Mouse (Mus musculus): ENCODE data around the gene Dhx40.
"Not testable (repeated sequence)": the region's sequence is repeated elsewhere in the genome, so short reads cannot be mapped to it uniquely, and the experiment has no call there.

The Dhx40 gene

DNA sequence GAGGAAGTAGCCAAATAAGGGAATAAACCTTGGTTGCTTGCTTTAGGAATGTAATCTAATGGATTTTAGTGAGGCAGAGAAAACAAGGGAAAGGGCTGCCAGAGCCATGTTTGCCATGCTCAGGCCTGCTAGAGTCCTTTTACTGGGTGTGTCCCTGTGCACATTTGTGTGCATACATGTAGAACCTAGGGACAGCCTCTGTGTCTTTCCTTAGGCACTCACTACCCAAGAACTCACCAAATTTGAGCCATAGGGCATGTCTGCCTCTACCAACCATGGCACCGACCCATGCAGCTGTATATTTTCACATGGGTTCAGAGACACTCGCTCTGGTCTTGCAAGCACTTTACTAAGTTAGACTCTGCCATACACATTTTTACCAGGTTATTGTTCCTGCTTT is 11.4 kb upstream of the Dhx40 start:
- DNase-seq (ENCODE audit: low spot score in 2 of 2): no peak

DNA sequence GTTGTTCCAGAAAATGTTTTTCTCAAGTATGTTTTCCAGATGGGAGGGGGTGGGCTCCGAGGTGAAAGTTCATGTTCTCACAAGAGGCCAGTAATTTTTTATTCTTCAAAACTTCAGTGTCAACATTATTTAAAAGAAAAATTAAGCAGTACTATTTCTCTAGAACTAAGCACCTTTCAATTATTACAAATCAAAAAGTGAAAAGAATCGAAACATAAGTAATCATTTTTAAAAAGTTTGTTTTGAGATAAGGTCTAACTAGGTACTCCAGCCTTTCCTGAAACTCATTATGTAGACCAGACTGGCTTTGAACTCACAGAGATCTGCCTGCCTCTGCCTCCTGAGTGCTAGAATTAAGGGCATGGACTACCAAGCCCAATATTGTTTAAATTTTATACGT is 8.7 kb upstream of the Dhx40 start:
- DNase-seq (ENCODE audit: low spot score in 2 of 2): not testable (repeated sequence)

DNA sequence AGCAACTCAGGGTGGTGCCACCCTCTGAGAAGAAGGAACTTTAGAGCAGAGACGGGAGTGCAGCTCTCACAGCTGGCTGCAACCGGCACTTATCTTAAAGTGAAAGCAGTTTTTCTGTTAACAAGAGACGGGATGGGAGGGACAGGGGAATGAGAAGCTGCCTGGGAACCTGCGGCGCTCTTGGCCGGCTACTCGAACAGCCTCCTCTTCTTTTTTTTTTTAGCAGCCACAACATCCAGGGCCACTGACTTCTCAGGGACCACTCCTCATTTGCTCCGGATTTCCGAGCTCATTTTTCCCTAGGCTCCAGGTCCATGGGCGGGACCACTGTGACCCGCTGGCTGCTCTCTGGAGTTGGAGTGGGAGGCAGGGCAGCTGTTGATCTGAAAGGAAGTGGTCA is 6.9 kb upstream of the Dhx40 start:
- DNase-seq (ENCODE audit: low spot score in 2 of 2): not testable (repeated sequence)

DNA sequence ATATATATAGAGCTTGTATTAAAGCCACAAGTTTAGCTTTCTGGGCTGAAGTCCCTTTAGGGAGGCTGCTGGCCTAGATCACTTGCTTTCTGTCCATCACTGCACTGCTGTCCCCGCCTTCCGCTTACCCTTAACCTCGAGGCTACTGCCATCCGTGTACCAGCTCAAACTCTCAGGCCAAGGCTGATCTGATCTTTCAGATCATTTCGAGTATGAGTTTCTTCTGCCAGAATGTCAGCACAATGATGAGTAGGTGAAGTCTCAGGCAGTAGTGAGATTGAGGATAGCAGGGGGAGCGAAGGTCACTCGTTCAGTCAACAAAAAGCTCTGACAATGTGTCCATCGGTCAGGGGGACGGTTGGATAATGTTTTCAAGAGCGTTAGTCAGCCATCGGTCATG is 5.7 kb upstream of the Dhx40 start:
- DNase-seq (ENCODE audit: low spot score in 2 of 2): not testable (repeated sequence)

DNA sequence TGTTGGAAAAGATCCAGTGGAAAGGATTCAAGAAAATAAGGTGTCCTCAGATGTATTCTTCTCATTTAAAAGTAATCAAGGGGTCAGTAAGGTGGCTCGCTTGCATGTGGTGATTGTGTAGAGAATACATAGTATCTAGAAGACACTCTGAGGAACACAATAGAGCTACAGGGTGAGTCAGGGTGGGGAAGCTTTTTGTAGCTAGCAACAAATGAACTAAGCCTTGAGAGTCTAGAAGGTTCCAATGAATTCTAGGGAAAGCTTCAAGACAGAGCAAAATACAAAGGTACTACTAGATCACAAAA is 3.7 kb upstream of the Dhx40 start:
- DNase-seq (ENCODE audit: low spot score in 2 of 2): no peak

DNA sequence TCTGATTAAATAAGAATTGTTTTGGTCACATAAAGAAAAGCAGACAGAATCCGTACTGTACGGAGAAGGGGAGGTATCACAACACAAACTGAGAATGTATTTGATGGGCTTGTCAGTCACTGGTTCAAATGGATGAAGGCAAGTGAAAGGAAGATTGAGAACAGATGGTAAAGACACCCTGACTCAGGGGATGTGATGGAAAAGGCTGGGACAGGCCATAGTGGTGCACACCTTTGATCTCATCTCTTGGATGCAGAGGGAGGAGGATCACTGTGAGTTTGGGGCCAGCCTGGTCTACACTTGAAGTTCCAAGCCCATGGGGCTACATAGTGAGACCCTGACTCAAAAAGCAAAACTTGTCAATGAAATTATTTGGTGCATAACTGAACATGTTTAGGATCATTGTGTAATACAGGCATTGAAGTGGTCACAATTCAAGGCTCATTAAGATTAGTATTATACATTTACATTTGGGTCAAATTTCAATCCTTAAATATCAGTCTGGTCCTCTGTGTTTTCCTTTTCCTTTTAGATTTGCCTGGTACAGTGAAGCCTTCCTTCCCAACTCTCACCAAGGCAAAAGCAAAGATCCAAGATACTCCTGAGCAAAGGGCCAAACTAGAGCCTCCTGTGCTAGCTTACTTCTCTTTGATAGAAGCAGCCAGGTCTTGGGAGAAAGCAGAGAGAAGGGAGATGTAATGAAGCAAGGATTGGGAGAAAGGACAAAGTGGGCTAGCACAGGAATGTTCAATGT is 3.2 kb upstream of the Dhx40 start:
- no peak for DNase-seq (ENCODE audit: low spot score in 2 of 2)

DNA sequence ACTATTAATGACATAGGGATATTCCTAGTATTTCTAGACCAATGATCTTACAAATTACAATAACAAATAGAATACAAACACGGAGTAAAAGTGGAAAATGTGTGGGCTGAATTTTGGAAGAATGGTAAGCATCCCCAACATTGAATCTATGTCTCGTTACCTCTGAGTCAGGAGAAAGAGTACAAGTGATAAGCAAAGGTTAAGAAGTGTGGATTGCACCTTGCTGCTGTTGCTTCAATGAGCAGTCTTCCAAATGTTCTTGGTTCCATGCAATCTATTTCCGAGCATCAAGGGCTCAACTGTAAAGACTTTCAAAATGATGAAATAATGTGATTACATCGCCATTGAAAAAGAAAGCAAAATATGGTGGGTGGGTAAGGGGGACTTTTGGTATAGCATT is 2.3 kb upstream of the Dhx40 start:
- no peak for DNase-seq (ENCODE audit: low spot score in 2 of 2)

DNA sequence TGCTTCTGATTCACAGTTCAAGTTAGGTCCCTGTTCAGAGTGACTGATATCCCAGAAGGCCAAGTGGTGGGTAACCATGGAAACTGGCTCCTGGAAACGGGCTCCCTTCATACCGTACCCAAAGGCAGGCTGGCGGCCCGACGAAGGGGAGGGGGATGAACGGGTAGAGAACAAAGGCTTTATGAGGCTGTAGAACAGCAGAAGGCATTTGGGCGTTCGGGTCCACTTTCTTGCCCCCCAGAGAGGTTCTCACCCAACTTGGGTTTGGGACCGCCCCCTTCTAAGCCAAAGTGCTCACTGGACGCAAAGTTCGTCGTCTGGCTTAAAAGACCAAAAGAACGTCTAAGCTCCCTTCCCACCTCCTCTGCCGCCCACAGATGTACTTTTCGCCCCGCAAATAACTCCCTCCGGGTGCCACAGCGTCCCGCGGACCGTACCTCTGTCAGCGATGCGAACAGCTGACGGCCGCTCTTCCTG is 507 bp downstream of the Dhx40 start:
- DNase-seq (ENCODE audit: low spot score in 2 of 2): peak; percentile 46 to 63

DNA sequence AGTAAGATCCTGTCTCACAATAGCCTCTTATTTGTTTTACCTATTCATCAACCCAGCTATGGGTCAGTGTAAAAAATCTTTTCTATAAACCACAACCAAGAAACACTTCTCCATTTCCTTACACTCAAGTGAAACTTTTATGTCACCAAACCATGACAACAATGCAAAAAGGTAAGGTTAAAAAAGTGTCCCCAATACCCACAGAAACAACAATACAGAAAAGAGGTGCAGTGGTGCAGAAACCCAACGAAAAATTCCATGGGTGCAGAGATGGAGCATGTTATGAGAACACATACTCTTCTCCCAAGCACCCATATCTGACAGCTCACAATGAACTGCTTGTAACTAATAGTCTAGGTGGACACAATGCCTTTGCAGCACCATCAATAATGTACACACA is 13.4 kb downstream of the Dhx40 start:
- no peak for DNase-seq (ENCODE audit: low spot score in 2 of 2)

DNA sequence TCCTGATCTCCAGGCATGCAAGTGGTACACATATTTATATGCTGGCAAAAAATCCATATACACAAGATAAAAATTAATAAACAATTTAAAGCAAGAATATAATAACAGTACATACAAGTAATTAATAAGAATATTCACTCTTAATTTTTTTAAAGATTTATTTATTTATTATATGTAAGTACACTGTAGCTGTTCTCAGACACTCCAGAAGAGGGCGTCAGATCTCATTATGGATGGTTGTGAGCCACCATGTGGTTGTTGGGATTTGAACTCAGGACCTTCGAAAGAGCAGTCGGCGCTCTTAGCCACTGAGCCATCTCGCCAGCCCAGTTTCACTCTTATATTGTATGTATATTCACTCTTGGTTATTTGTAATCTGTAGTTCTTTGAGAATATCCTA is 20.1 kb downstream of the Dhx40 start:
- not testable (repeated sequence) for DNase-seq (ENCODE audit: low spot score in 2 of 2)

DNA sequence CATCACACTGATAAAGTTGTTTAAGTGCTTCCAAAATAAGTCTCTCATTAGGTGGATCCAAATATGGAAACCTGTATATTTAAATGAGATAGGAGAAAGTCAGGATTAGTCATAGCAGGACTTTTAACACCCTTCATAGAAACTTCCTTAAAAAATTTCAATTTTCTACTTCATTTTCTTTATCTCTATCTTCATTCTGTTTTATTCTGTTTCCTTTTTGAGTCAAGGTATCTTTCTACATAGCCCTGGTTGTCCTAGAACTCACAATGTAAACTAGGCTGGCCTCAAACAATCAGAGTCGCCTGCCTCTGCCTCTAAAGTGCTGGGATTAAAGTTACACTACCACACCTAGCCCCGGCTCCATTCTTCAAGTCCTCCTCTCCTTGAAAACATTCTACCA is 21.8 kb downstream of the Dhx40 start:
- DNase-seq (ENCODE audit: low spot score in 2 of 2): no peak

DNA sequence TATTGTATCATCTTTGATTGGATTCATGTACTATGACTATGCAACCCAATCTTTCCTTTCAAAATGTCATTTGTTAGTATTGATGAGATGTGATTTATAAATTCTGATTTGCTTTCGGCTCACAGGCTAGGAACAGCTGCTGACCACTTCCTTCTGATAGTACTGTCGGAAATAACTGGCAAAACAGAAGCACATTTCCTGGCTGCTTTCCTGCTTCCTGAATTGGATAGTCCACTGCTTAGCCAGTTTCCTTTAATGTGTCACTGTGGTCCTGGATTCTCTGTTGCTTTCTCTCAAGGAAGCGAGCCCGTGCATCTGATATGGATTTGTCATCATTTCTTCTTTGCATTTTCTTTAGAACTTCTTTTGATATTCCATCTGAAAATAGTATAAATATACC is 37.7 kb downstream of the Dhx40 start:
- DNase-seq (ENCODE audit: low spot score in 2 of 2): no peak

DNA sequence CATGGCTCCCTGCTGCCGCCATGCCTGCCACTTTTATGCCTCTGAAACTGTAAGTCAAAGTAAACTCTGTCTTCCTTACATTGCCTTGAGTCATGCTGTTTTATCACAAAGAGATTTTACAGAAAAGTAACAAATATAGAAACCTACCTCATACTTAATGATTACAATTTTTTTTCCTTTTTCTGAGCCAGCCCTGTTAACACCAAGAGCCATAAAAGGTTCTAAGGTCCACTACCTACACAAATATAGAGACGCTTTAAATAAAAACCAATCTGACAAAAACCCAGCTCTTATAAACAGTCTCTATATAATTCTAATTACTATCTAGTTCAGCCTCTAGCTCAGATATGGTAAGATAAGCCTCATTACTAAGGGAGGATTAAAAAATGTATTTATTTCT is 43.0 kb downstream of the Dhx40 start:
- no peak for DNase-seq (ENCODE audit: low spot score in 2 of 2)

DNA sequence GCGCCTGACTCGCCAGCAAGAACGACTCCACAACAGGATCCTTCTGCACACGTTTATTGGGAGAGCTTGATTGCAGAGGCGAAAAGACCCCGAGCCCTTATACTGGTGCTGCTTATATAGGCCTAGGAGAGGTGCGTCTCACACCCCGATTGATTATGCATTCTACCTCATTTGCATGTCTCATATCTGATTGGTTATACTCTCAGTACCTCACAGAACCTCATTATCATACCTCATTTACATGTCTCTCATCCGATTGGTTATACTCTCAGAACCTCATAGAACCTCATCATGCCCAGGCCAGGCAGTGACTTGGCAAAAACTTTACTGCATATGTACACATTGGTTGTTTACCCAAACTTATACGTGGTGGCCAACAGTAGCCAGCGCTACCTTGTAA is 44.4 kb downstream of the Dhx40 start:
- DNase-seq (ENCODE audit: low spot score in 2 of 2): not testable (repeated sequence)

DNA sequence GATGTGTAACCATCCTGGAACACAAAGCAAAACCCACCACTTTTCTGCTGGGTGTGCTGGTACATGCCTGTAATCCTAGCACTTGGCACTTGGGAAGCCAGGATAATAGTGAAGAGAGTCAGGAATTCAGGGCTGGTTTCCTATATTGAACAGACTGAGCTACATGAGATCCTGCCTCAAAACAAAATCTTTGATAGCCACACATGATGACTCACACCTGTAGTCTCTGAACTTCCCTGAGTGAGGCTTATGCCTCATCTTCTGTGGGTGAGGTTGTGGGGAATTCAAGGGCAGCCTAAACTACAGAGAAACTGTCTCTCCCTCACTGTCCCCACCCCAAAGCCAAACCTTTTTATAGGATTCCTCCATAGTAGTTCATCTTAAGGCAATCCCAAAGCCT is 47.2 kb downstream of the Dhx40 start:
- DNase-seq (ENCODE audit: low spot score in 2 of 2): no peak

DNA sequence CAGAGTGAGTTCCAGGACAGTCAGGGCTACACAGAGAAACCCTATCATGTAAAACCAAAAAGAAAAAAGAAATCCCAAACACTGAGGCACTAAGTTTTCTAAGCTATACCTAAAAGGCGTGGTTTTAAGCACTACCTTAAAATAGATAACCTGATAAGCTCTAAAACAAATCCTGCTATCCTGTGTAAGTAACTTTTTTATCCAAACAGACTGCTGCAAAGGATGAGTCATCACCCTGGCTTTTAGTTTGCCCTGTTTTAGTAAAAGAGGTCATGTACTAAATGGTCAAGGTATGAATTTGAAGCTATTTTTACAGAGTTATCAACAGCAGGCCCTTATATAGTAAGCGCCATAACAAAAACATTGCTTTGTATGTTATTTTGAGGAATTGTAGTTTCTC is 47.7 kb downstream of the Dhx40 start:
- DNase-seq (ENCODE audit: low spot score in 2 of 2): no peak

DNA sequence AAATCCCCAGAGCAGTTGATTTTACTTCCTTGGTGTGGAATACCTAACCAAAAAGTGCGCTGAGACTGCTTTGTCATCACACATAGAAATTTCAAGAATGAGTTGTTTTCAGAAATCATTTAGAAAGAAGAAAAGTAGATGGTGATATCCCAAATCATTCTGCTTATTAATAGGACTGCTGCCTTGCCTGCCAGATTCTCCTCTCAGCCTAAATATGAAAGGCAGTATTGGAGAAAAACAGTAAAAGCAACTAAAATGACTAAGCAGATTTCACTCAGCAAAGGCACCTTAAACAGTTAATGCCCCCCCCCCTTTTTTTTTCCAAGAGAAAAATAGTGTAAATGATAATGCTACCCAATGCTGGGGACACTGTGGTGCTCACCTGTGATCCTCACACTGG is 48.3 kb downstream of the Dhx40 start:
- no peak for DNase-seq (ENCODE audit: low spot score in 2 of 2)

DNA sequence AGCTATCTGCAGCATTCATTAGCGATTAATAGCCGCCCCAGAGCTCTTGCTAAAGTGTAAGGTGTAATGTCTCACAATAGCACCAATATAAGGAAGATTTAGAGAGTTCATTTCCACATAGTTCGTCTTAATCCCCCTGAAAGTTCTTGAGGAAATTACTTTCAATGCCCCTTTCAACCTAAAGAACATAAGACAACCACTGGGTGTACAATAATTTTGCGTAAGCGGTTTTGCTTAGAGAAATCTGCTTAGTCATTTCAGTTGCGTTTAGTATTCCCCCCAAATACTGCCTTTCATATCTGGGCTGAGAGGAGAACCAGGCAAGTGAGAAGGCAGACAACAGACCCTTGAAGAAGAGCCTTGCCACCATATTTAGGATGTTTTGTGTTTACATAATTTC is 49.0 kb downstream of the Dhx40 start:
- no peak for DNase-seq (ENCODE audit: low spot score in 2 of 2)

DNA sequence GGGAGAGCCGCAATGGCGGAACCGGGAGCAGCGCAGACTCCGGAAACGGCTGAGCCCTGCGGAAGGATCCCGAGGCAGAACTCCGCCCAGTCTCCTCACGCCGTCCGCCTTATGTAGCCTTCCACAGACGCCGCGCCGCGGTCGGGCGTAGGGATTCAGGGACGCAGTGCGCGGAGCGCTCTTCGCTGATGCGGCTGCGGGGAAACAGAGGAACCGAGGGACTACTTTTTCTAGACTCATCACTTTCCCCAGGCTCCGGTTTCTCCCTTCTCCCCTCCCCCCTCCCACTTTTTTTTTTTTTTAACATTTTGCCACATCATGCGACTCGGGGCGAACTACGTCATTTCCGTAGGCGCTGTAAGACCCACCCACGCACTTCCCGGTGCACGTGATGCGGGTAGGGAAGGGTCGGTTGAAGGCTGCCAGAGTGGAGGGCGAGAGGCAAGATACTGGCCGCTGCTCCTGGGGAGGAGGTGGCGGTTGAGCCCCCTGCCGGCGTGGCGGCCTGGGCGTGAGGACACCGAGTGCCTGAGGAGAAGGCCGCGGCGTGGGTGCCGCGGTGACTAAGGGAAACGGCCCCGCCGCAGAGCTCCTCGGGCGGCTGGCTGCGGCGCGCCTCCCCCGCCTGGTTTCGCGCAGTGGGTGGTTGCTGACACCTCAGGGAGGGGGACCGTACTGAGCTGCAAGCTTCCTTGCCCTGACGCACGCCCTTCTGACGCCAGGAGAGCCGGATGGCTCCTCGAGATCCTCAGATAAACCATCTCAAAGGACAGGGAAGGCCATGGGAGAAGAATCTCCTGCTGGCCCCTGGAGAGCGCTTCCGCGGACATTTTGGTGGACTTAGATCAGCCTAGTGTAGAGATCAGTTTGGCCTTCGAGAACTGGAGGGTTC is 49.8 kb downstream of the Dhx40 start, which contains the start of gene Cltc:
TSS of gene Cltc (minus strand) at position 86 of the 892 bp plus-strand sequence.
- peak; percentile 98 for DNase-seq (ENCODE audit: low spot score in 2 of 2)

DNA sequence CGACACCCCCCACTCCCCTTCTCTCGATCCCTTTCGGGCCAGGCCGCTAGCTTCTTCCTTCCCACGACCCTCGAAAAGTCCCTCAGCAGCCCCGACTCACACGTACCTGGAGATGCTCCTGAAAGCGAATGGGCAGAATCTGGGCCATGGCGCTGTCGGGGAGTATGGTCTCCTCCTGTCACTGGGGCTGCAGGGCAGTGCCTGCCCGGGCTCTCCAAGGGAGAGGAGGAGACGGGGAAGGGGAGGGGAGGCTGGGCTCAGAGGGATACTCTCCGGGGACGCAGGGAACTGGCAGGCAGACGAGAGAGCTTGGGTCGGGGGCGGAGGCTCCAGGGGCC is 50.4 kb downstream of the Dhx40 start:
- DNase-seq (ENCODE audit: low spot score in 2 of 2): no peak

DNA sequence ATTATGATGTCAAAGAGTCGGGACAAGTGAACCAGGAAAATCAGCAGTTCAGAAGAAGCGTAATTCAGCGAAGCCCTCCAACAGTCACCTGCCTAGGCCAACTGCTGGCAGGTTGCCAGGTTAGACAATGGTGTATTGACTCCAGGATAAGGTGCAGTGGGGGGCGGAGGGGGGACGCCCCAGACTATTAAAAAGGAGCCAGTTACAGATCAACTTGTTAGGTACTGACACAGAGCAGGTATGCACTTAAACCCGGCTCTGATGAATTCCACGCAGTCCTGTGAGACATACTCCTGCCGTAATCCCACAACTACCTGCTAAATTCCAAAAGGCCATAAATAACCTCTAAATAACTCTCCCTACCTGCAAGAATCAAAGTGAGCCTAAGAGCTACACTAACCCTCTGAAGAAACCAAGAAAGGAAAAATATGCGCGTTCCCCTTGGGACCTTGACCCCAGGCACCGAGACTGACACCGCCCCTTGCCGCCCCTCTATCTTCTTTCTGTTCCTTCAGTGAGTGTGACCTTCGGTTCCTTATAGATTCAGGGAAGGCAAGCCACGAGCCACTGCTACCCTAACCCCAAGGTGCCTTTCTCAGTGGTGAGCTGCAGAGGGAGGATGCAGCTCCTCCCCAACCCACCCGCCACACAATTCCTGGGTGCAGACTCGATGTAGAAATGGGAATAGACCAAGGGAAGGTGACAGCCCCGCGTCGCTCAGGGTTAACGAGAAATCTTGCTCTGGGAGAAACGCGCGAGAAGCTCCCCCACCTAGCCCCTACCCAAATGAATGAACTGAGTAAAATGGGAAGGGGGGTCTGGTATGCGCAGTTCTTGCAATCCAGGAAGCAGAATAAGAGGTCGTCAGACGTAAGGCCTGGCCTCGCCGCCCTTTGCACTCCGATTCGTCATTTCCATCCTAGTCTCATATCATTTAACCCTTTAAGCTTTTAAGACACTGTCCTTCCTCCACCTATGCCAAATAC is 51.1 kb downstream of the Dhx40 start:
- DNase-seq (ENCODE audit: low spot score in 2 of 2): peak; percentile 11 to 26

DNA sequence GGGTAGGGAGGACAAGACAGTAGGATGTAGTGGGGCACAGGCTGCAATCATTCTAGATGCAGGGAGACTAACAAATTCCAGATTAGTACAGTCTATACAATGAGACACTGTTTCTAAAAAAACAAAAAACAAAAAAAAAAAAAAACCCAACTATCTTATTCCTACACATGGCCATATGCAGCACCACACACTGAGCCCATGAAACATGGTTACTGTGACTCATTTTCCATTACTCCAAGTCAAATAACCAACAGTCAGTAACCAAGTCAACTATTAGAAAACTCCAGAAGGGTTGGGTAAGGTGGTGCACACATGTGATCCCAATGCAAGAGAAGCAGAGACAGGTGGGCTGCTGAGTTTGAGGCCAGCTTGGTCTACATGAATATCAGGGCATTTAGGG is 55.1 kb downstream of the Dhx40 start:
- DNase-seq (ENCODE audit: low spot score in 2 of 2): no peak

Data from frontal cortex, postnatal 36 days (tissue).